Mouse (Mus musculus) kidney, embryonic 16.5 days (tissue): ENCODE measurements around the gene Cdc20. TPM values are rescaled to one million over a fixed set of nuclear protein-coding genes. Genes with fewer than 3 reads are reported as not detected.

Experiments used
- polyA plus RNA-seq: library from polyadenylated mRNA; unstranded; fragments of >200 nt; fragmentation: Nextera tagmentation; extraction: Ambion mirVana; gene quantifications from 2 replicates; pipeline ENCODE4 v1.2.1, GENCODE M21; 2015

Gene Cdc20
- polyA plus RNA-seq, 1 experiment from 2014 or later = 293 TPM

Other genes starting within 250 kb of the Cdc20 start
- gene Ptprf, start 145.9 kb downstream of the Cdc20 start, polyA plus RNA-seq = 72.6 and 73.7 TPM in 2 replicates
- 7.7 and 8.1 TPM in 2 replicates for gene Szt2, start 28.1 kb downstream of the Cdc20 start, polyA plus RNA-seq
- gene Med8, start 28.0 kb downstream of the Cdc20 start, polyA plus RNA-seq = 94.7 and 102 TPM in 2 replicates
- 122 and 125 TPM in 2 replicates for gene Elovl1, start 9.3 kb downstream of the Cdc20 start, polyA plus RNA-seq
- 0.28 and 0.30 TPM in 2 replicates for gene Mpl, start 20.2 kb upstream of the Cdc20 start, polyA plus RNA-seq
- 65.3 and 66.4 TPM in 2 replicates for gene Tie1, start 52.7 kb upstream of the Cdc20 start, polyA plus RNA-seq
- 30.1 and 33.1 TPM in 2 replicates for gene 2610528J11Rik, start 89.6 kb upstream of the Cdc20 start, polyA plus RNA-seq
- gene Tmem125, start 106.7 kb upstream of the Cdc20 start, polyA plus RNA-seq = 8.0 and 8.9 TPM in 2 replicates
- gene Cfap57, start 183.4 kb upstream of the Cdc20 start, polyA plus RNA-seq = 0.10 and 0.19 TPM in 2 replicates
- gene Ebna1bp2, start 183.4 kb upstream of the Cdc20 start, polyA plus RNA-seq = 133 and 137 TPM in 2 replicates
- not detected in 2 replicates for gene Olfr62, start 221.6 kb upstream of the Cdc20 start, polyA plus RNA-seq